Mouse (Mus musculus): ENCODE measurements around the gene Rab5b.
"Not testable (repeated sequence)": the region's sequence is repeated elsewhere in the genome, so short reads cannot be mapped to it uniquely, and the experiment has no call there.

The Rab5b gene

DNA sequence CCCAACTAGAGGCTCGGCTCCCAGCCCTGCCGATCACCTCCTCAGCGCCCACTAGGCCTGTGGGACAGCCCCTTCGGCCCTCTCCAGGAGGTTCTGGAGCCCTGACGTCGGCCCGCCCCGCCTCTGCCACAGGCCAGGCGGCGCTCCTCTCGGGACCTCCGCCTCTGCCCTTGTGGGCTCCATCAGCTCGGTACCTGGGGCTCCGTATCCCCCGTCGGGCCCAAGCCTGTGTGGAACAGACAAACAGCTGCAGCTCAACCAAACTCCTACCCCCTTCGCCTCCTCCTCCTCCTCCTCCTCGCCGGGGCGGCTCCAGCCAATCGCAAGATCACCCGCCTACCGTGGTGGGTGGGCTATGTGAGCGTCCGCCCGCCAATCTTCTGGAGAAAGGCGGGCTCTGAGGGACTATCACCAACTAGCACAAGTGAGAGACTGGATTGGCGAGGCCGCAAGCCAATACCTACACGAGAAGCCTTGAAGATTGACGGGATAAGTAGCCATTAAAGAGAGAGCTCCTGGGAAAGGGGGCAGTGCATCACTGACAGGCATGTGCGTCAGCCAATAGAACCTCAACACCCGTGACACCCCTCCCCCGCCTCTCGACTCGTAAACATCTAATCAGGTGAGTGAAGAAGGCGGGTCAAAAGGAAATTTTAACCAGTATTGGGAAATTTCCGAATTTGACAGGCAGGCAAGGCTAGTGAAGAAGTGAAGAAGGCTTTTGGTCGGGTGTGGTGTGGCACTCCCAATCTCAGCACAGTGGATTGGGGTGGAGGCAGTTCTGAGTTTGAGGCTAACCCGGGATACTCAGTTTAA, at the start of gene Rab5b:
Gene Rab5b, minus strand, starts transcription at position 273 of the 816 bp plus-strand sequence.
- peak; percentile 95 to 97 for DNase-seq

DNA sequence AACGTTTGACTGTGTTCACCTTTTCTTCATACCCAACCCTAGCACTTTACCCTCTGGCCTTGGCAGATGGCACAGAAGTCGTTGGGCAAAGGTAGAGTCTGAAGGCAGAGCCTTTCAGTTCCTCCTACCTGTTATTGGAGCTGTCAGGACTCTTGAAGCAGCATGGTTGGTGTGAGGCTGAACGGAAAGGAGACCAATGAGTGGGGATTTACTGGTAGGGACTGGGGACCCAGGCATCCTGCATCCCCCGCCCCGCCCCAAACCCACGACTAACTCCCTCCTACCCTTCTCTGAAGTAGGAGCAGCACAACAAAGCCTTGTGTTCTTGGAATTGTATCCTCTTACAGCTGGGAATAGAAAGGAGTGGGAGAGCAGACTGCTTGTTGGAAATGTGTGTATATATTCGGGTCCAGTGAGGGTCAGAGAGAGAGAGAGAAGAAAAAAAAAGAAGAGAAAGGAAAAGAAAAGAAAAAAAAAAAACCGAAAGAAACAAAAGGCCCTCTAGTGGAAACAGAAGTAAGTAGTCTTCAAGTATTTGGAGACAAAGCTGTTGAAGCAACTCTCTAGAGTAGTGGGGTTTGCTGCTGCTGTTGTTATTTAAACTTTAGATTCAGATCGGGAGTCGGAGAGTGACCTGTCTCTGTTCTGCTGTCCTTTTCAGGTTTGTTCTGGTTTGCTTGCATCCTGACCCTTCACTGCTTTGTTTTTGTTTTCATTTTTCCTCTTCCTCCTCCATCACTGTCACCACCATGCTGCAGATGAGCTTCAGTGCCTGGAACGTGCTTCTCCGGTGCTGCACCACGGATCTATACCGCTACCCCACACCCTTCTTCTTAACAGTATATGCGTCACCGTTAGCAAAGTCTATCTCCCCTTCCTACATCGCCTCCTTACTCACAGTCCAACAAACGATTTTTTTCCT, 48.9 kb upstream of the Rab5b start, which contains the start of gene Dgka:
Gene Dgka, minus strand, starts transcription at position 176 of the 922 bp plus-strand sequence.
- DNase-seq: peak; percentile 44 to 50

DNA sequence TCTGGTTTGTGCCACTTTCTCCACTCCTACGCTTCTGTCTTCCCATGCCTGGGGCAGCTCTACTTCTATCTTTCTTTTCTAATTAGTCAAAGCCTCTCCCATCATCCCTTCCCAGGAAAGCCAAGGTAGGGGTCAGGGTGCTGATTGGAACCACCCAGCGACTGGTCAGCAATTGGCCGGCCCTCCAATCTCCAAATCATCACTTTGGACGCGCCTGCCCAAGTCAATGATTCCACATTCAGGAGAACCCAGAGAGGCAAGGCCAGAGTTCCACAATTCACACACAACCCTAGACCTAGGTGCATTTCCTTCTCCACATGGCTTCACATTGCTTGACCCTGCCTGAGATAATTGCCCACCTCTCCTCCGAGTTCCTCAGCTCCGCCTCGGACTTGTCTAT, 48.1 kb upstream of the Rab5b start:
- no peak for DNase-seq

DNA sequence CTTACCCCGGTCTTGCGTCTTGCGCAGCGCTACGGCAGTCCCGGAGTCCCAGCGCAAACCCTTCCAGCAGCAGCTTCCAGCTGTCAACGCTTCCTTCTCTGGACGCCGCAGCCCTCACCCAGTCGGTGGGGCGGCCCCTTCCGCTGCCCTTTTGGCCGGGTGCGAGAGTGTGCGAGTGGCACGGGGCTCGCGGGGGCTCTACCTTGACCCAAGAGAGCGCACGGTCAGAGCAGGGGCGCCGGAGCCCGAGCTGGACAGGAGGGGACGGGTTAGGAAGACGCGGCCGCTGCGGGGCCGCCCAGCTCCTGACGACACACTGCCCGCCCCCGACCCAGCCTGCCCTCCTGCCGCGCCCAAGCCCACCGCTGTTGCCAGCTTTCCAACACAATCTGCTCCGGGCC, 47.7 kb upstream of the Rab5b start:
- DNase-seq: peak; percentile 39 to 51

DNA sequence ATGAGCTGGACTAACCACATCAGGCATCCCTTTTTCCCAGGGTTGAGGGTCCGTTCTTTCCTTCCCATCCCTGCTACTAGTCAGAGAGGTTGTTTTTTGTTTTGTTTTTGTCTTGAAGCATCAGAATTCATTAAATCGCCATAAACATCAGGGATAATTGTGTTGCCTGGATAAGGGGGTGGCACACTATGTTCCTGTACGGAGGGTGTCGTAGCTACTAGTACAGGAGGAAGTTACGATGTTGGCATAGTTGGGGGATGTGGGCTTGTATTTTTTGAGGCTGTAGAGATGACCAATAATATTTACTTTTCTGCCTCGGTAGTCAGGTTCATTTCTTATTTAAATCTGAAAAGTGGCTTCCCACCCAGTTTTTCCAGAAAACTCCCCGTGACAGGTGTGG, 47.2 kb upstream of the Rab5b start:
- peak; percentile 18 to 23 for DNase-seq

DNA sequence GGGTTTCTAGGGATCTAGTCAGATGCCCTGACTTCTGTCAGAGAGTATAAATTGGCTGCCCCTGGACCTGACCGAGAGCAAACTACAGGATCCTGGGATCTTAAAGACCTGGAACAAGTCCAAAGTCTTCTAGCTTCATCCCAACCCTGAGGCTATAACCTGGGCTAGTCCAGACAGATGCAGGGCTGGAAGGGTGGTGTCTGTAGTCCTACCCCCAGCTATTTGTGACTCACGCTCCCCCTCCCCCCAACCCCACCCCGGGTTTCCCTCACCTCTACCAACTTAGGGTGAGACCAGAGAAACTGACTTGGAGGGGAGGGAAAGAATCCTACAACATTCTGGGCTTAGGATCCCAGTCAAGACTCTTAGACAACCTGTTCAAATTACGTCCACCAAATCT, 46.6 kb upstream of the Rab5b start:
- no peak for DNase-seq

DNA sequence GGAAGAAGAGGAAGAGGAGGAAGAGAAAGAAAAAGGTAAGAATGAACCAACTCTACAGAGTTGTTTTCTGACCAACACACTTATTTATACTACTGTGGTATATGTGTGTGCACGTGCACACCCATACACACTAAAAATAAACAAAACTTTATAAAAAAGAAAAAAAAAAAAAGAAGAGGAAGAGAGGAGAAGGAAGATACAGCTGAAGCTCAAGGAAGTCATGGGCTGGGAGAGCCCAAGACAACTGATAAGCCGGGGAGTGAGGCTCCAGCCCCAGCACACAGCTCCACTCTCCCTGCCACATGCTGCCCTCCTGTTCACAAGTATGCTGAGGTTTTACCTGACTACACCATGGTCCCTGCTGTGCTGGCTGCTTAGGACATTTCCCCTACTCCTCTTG, 44.2 kb upstream of the Rab5b start:
- DNase-seq: no peak

DNA sequence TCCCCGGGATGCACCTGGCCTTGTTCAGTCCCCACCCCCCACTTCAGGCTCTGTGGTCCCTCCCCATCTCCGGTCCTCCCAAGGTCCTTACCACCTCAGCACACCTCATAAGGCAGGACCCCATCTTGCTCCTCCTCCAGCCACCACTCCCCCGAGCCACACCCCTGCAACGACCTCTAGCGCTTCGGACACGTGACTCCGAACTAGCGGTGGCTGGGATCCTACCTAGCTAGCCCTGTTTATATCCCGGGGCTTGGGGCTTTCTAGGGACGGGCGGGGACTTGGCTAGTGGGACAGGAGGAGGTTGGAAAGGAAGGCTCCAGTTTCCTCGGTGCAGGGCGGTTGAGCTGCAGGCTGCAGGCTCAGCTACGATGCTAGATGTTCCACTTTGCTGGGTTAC, 41.4 kb upstream of the Rab5b start:
- no peak for DNase-seq

DNA sequence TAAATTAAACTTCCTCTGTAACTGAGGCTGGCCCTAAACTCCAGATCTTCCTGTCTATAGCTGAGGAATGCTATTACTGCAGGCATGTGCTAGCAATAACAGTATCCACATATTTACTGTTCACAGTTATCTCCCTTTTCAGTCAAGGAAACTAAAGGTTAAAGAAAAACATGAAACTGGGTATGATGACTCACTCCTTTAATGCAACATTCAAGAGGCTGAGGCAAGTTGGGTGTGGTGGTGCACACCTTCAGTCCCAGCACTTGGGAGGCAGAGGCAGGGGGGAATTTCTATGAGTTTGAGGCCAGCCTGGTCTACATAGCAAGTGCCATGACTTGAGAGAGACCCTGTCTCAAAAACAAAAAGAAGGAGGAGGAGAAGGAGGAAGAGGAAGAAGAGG, 35.9 kb upstream of the Rab5b start:
- DNase-seq: no peak

DNA sequence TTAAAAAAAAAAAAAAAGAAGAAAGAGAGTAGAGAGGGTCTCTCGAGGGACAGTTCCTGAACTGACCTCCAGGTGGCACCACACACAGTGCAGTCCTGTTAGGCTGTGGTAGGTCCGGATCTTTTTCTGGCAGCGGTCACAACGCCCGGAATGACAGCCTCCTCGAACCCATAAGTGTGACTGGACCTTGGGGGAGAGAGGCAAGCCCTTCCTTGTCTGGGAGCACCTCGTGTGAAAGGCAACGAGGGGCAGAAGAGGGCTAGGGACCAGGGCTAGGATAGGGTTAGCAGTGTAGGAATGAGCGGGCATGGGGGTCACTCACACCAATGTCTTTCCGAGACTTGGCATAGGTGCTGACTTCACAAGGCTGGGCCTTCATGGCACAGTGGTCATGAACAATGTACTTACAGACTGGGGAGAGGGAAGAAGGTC, 35.0 kb upstream of the Rab5b start:
- peak; percentile 79 to 83 for DNase-seq

DNA sequence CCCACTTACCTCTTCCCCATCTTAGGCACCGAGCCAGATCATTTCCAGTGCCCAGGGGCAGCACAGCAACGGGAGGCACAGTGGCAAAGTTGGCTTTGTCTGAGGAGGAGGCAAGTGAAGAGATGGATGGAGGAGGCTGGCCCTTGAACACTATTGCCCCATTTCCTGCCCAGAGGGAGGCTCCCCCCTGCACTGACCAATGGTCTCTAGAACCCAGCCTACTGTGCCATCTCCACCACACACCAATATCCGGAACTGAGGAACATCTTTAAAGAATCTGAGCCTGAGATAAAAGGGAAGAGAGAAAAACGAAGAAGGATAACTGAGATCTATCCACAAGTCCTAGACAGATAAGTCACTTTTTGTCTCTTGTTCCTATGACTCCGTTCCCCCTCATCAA, 32.0 kb upstream of the Rab5b start:
- no peak for DNase-seq

DNA sequence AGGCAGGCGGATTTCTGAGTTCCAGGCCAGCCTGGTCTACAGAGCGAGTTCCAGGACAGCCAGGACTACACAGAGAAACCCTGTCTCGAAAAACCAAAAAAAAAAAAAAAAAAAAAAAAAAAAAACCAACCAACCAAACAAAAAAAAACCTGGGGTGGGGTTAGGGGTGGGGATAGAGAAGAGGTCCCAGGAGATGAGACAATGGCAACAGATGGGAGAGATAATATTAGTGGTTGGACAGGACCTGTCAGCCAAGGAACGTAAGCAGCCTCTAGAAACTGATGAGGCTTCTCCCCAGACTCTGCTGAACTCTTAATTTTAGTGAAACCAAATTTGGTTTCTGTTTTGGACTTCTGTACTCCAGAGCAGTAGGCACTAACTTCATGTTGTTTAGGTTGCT, 29.4 kb upstream of the Rab5b start:
- not testable (repeated sequence) for DNase-seq

DNA sequence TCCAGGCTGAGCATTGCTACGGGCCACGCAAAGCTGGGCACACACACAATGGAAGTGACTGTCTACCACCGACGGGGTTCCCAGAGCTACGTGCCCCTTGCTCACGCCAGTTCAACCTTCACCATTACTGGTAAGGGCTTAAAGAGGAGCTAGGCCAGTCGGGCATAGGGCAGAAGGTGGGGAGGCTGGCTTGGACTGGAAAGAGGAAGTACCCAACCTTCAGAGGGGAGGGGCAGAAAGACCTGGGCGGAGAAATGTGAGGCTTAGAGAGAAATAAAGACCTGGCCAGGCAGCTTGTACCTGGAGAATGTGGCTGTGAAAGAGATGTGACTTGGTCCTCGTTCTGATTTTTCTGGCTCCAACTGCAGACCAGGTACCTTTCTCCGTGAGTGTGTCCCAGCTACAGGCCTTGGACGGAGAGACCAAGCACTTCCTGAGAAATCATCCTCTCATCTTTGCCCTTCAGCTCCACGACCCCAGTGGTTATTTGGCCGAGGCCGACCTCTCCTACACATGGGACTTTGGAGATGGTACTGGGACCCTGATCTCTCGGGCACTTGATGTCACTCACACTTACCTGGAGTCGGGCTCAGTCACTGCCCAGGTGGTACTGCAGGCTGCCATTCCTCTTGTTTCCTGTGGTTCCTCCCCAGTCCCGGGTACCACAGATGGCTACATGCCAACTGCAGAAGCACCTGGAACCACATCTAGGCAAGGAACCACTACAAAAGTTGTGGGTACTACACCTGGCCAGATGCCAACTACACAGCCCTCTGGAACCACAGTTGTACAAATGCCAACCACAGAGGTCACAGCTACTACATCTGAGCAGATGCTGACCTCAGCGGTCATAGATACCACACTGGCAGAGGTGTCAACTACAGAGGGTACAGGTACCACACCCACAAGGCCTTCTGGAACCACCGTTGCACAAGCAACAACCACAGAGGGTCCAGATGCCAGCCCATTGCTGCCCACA, 19.8 kb upstream of the Rab5b start:
- DNase-seq: peak; percentile 77 to 82

DNA sequence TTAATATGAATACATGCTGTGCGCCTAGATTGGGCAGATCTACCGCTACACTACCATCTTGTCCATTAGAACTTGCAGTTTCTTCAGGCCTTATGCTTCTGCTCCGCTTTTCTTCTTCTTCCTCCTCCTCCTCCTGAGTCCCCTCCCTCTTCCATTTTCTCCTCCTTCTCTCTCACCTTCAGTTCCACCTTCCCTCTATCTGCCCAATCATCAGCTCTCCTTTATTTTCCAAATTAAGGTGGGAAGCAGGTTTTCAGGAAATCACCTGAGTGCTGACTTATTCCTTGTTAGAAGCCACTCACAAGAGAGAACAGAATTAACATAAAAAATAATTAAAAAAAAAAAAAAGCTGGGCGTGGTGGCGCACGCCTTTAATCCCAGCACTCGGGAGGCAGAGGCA, 15.3 kb upstream of the Rab5b start:
- not testable (repeated sequence) for DNase-seq

DNA sequence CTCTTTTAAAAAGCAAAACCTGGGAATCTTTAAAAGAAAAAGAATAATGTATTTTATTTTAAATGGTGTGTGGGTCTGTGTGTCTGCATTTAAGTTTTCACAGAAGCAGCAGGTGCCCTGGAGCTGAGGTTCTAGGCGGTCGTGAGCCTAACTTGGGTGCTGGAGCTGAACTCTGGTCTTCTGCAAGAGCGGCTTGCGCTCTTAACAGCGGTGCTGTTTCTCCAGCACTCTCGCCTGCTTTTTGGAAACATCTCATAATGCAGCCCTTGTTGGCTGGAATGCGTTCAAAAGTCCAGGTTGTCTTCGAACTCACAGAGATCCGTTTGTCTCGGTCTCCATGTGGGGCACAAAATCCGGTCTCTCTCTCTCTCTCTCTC, 9.2 kb upstream of the Rab5b start:
- no peak for DNase-seq

DNA sequence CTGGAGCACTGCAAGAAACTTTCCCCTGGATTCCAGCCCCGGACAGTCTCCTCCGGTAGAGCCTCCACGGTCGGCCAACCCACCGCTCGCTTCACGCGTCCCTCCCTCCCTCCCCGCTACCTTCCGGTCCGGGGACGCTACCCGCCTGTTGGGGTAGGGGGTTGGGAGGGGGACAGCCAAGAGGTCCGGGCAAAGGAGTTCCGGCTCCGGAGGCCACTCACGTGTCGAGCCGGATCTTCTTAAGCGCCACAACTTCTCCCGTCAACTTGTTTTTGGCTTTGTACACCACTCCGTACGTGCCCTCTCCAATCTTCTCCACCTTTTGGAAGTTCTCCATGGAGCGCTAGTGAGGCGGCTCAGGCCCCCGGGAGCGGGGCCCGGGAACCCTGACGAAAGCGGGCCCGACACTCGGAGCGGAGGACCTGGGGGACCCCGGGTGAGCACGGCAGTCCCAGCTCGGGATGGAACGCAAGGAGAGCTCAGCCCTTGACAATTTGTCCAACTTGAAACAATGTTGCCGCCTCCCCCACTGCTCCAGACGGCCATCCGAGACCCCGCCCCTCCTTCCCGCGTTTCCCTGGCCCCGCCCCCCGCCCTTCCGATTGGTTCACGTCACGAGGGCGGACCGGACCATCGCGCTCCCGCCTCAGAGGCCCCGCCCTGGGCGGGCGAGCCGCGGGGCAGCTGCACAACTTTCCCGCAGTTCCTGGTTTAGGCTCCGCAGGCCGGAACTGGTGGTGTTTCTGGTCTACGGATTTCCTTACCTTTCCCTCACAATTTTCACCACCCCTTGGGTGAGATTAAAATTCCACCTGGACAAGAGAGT, 8.6 kb upstream of the Rab5b start, which contains the start of gene Cdk2:
Gene Cdk2, minus strand, starts transcription at position 541 of the 826 bp plus-strand sequence.
- DNase-seq: peak; percentile 90 to 91

DNA sequence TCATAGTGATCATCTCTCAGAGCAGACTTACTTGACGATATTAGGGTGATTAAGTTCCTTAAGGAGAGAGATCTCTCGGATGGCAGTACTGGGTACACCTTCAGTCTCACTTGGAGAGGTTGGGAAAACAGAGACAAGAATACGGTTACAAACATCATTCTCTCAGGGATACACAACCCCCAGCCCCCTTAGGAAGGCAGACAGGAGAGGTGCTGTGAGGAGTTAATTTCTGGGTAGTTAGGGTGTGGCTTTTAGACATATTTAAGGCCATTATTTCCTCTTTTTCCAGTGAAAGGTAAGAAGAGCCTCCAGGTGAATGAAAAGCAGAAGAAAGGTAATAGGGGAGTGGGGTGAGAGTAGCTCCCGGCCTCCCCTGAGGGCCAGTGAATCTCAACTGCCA, 7.8 kb upstream of the Rab5b start, which contains the start of gene Pmel:
Gene Pmel, plus strand, starts transcription at position 301 of the 400 bp plus-strand sequence.
- DNase-seq: no peak

DNA sequence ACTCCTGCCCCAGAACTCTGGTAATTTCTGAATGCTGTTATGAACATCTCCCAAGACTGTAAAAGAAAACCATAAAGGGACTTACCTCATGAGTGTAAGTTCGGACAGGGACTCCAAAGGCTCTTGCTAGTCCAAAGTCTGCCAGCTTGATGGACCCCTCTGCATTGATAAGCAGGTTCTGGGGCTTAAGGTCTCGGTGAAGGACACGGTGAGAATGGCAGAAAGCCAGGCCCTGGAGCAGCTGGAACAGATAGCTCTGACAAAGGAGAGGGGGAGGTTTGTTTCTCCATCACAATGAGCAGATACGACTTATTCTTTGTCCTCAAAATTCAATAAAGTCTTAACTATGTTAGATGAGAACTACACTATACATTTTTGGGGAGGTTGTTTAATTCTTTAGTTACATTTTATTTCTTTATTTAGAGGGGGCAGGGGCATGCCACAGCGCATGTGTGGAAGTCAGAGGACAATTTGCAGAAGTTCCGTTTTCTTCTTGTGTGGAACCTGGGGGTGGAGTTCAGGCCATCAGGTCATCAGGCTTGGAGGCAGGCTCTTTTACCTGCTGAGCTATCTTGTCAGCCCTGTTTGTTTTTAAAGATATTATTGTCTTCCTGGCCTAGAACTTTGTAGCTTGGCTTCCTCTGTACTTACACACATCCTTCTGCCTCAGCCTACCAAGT, 6.4 kb upstream of the Rab5b start:
- DNase-seq: no peak

DNA sequence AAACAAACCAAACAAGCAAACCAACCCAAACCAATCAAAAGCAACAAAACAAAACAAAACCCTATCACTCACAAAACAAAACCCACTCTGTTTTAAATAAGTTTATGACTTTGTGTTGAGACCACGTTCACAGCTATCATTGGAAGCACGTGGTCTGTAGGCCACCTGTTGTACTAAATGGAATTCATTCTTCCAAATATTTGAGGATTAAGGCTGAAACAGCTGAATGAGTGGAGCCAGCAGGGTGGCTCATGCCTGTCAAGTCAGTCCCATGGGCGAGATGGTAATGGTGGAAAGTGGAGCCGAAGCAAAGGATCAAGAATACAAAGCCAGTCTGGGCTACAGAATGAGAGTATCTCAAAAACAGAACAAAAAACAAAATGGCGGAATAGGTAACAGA, 4.6 kb upstream of the Rab5b start:
- no peak for DNase-seq

DNA sequence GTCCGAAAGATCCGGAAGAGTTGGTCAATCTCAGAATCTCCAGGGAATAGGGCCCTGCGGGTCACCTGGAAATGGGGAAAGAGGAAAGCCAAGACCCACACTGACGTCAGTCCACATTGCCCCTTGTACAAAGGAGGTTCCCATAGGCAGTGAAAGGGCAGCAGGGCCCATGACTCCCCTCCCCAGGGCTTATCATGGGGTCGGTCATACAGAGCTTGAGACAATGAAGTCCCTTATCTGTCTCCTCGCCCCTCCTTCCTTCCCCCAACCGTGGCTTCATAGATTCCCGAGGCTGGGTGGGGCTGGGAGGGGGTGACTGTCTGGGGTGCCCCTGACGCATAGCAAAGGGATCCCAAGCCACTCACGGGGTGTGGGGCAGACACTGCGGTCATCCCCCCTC, 3.5 kb upstream of the Rab5b start:
- no peak for DNase-seq

DNA sequence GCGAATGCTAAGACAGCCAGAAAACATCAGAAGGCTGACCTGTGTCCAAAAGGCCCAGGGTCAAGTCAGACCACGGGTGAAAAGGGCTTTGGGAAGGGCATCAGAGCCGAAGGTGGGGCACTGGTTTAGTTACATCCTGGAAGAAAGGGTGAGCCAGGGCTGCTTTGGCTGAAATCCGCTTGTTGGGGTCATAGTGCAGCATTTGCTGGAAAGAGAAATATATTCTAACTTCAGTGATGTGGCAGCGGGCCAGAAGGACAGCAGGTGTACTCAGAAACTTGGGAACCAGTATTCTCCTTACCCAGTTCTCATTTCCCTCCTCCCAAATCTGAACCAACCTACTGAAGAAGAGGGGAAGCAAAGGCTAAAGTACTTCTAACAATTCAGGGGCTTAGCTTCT, 2.9 kb upstream of the Rab5b start:
- DNase-seq: no peak

Measured in B cell, adult 2 months (primary cell).